ENCODE assay signal across 19 mouse cellular contexts in the genomic region with DNA sequence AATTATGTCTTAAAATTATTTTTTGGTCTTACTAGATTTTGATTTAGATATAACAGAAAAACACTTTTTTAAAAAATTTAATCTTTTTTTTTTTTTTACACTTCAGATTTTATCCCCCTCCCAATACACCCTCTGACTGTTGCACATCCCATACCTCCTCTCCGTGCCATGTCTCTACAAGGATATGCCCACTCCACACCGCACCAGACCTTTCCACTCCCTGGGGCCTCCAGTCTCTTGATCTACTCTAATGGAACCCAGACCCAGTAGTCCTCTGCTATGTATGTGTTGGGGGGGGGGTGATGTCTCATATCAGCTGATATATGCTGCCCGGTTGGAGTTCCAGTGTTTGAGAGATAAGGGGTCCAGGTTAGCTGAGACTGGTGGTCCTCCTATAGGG.
"Had no signal": no experiment of that assay in that cellular context is flagged by ENCODE, and none has a peak within 500 bp of the region (broad histone marks: within the 10 kb centered on the region; RNA-seq: fewer than 3 reads in every experiment).

No protein-coding gene starts in this region.

- H3K4me2 ChIP-seq: intestine, embryonic 15.5 days; kidney, embryonic 15.5 days; liver, embryonic 13.5 days; midbrain, embryonic 12.5 days had no signal

- H3K9ac ChIP-seq: intestine, embryonic 15.5 days; kidney, embryonic 15.5 days; liver, embryonic 13.5 days; midbrain, embryonic 12.5 days had no signal

- ATAC-seq: intestine, embryonic 15.5 days had no signal

- H3K9me3 ChIP-seq: intestine, embryonic 15.5 days; kidney, embryonic 15.5 days; liver, embryonic 13.5 days; midbrain, embryonic 12.5 days had no signal

- DNase-seq: kidney, adult 11 months; kidney, adult 8-10 months; kidney, postnatal 10 days; kidney, postnatal 36 days; layer of hippocampus, postnatal 36 days; liver, embryonic 13.5 days; lung, adult 2 months; lung, postnatal 14 days; lung, postnatal 4 days; retina, postnatal 1 day; right cerebral cortex, postnatal 25 days; spleen, adult 18-20 months; thymus, adult 2 months; thymus, postnatal 14 days; thymus, postnatal 4 days had no signal

- H3K27ac ChIP-seq: intestine, embryonic 15.5 days; kidney, embryonic 15.5 days; left cerebral cortex, adult 2 months; liver, embryonic 13.5 days; midbrain, embryonic 12.5 days had no signal

- H3K36me3 ChIP-seq: intestine, embryonic 15.5 days; kidney, embryonic 15.5 days; liver, embryonic 13.5 days; midbrain, embryonic 12.5 days had no signal

- H3K4me3 ChIP-seq: intestine, embryonic 15.5 days; kidney, embryonic 15.5 days; left cerebral cortex, adult 2 months; liver, embryonic 13.5 days; midbrain, embryonic 12.5 days had no signal

- H3K27me3 ChIP-seq: intestine, embryonic 15.5 days; kidney, embryonic 15.5 days; liver, embryonic 13.5 days; midbrain, embryonic 12.5 days had no signal

- H3K4me1 ChIP-seq: intestine, embryonic 15.5 days; kidney, embryonic 15.5 days; liver, embryonic 13.5 days; midbrain, embryonic 12.5 days had no signal
